Mouse (Mus musculus) CH12.LX (cell line): Measurements from ENCODE around the gene 1700016H13Rik. TPM values are rescaled to one million over a fixed set of nuclear protein-coding genes. Genes with fewer than 3 reads are reported as not detected.

Source experiments
- DNase-seq: peaks from one replicate; pipeline ENCODE4 v3.0.0-alpha.2; 2013; ENCODE audit errors: extremely low read depth
- H3K27ac ChIP-seq: 2 replicates; pipeline ENCODE4 v1.5.1; 2012; ENCODE audit warnings: low read depth, mild to moderate bottlenecking, control low read depth, moderate library complexity; ENCODE audit not compliant: insufficient read depth
- H3K27me3 ChIP-seq: replicated peaks from 2 replicates; pipeline ENCODE3; 2012; ENCODE audit warnings: inconsistent platforms
- H3K36me3 ChIP-seq, 2 experiments: replicated peaks in 1 of 2; 2 replicates each; pipeline versions ENCODE3 to v1.6.1; 2012; ENCODE audit warnings: inconsistent platforms in 1 of 2, low read length in 1 of 2, mild to moderate bottlenecking in 1 of 2, mixed read lengths in 1 of 2, moderate library complexity in 1 of 2; ENCODE audit not compliant: control insufficient read depth in 1 of 2, insufficient read depth in 1 of 2
- H3K4me1 ChIP-seq, 2 experiments: 2 replicates each; pipeline ENCODE4 v1.6.1; 2012; ENCODE audit warnings: inconsistent platforms in 1 of 2, moderate library complexity in 1 of 2; ENCODE audit not compliant: insufficient read depth in 2 of 2, control insufficient read depth in 1 of 2
- H3K4me2 ChIP-seq: 2 replicates; pipeline ENCODE4 v1.6.1; 2012; ENCODE audit warnings: low read depth, mild to moderate bottlenecking, control low read depth; ENCODE audit not compliant: poor library complexity, insufficient read depth, severe bottlenecking
- H3K4me3 ChIP-seq, 3 experiments: fragments of 150-350 bp in 1 of 3; sonication (generic) in 1 of 3; replicated peaks in 1 of 3; 2 replicates each; pipeline versions ENCODE3 to v1.5.1; 2011 to 2012; ENCODE audit warnings: low read depth in 2 of 3, low read length in 2 of 3, mild to moderate bottlenecking in 2 of 3, moderate library complexity in 2 of 3, control low read depth in 1 of 3, improper control_type of control experiment in 1 of 3, inconsistent platforms in 1 of 3, mixed read lengths in 1 of 3; ENCODE audit not compliant: poor library complexity in 1 of 3
- H3K79me2 ChIP-seq: replicated peaks from 2 replicates; pipeline ENCODE4 v1.6.1; 2012; ENCODE audit warnings: mild to moderate bottlenecking, moderate library complexity; ENCODE audit not compliant: control insufficient read depth, poor library complexity, insufficient read depth, severe bottlenecking; ENCODE audit errors: extremely low read depth
- H3K9ac ChIP-seq: 2 replicates; pipeline ENCODE4 v1.6.1; 2012; ENCODE audit warnings: low read depth, mild to moderate bottlenecking, control low read depth, moderate library complexity; ENCODE audit not compliant: insufficient read depth
- H3K9me3 ChIP-seq: replicated peaks from 2 replicates; pipeline ENCODE3; 2012; ENCODE audit warnings: low read length, inconsistent platforms, mixed read lengths
- BHLHE40 ChIP-seq: IDR thresholded peaks from 2 replicates; pipeline ENCODE4 v1.6.1; 2011; ENCODE audit warnings: mild to moderate bottlenecking, low read depth, low read length, improper control_type of control experiment
- CHD1 ChIP-seq: IDR thresholded peaks from 2 replicates; pipeline ENCODE4 v1.6.1; 2012; ENCODE audit warnings: low read depth, low read length, improper control_type of control experiment, inconsistent platforms
- CHD2 ChIP-seq: IDR thresholded peaks from 2 replicates; pipeline ENCODE4 v1.6.1; 2011; ENCODE audit warnings: low read length, improper control_type of control experiment
- CTCF ChIP-seq, 2 experiments: IDR thresholded peaks in 1 of 2; conservative IDR thresholded peaks in 1 of 2; 2 replicates each; pipeline ENCODE4 v1.5.1; 2011 to 2012; ENCODE audit warnings: low read depth in 2 of 2, low read length in 2 of 2, improper control_type of control experiment in 1 of 2, inconsistent platforms in 1 of 2, mild to moderate bottlenecking in 1 of 2, moderate library complexity in 1 of 2
- ELF1 ChIP-seq: IDR thresholded peaks from 2 replicates; pipeline ENCODE4 v1.6.1; 2014; ENCODE audit warnings: low read depth, mild to moderate bottlenecking, inconsistent platforms, low read length, improper control_type of control experiment
- EP300 ChIP-seq: IDR thresholded peaks from 2 replicates; pipeline ENCODE4 v1.6.1; 2011; ENCODE audit warnings: low read length, improper control_type of control experiment
- GABPA ChIP-seq: IDR thresholded peaks from 2 replicates; pipeline ENCODE4 v1.6.1; 2012; ENCODE audit warnings: low read depth, low read length, improper control_type of control experiment, inconsistent platforms; ENCODE audit not compliant: insufficient replicate concordance
- HCFC1 ChIP-seq: IDR thresholded peaks from 2 replicates; pipeline ENCODE4 v1.6.1; 2012; ENCODE audit warnings: low read depth, mild to moderate bottlenecking, inconsistent platforms, low read length, improper control_type of control experiment
- IRF4 ChIP-seq: IDR thresholded peaks from 2 replicates; pipeline ENCODE4 v1.6.1; 2014; ENCODE audit warnings: low read depth, mild to moderate bottlenecking, inconsistent platforms, low read length, improper control_type of control experiment
- MAFK ChIP-seq: IDR thresholded peaks from 2 replicates; pipeline ENCODE4 v1.6.1; 2011; ENCODE audit warnings: low read length, improper control_type of control experiment; ENCODE audit not compliant: insufficient replicate concordance
- MAX ChIP-seq: IDR thresholded peaks from 2 replicates; pipeline ENCODE4 v1.6.1; 2011; ENCODE audit warnings: low read length, improper control_type of control experiment
- MXI1 ChIP-seq: IDR thresholded peaks from 2 replicates; pipeline ENCODE4 v1.6.1; 2011; ENCODE audit warnings: mild to moderate bottlenecking, low read depth, low read length, improper control_type of control experiment
- MYC ChIP-seq: IDR thresholded peaks from 2 replicates; pipeline ENCODE4 v1.6.1; 2011; ENCODE audit warnings: low read depth, mild to moderate bottlenecking, improper control_type of control experiment, low read length
- POLR2A ChIP-seq: IDR thresholded peaks from 2 replicates; pipeline ENCODE4 v1.6.1; 2011; ENCODE audit warnings: low read depth, mild to moderate bottlenecking, improper control_type of control experiment, low read length
- RAD21 ChIP-seq: IDR thresholded peaks from 2 replicates; pipeline ENCODE4 v1.6.1; 2011; ENCODE audit warnings: low read depth, mild to moderate bottlenecking, low read length, improper control_type of control experiment, moderate library complexity
- SMC3 ChIP-seq: IDR thresholded peaks from 2 replicates; pipeline ENCODE4 v1.6.1; 2011; ENCODE audit warnings: low read depth, low read length, improper control_type of control experiment
- TBP ChIP-seq: conservative IDR thresholded peaks from 2 replicates; pipeline ENCODE4 v1.6.1; 2011; ENCODE audit warnings: low read depth, low read length, improper control_type of control experiment
- USF1 ChIP-seq: IDR thresholded peaks from 2 replicates; pipeline ENCODE4 v1.6.1; 2014; ENCODE audit warnings: low read depth, mild to moderate bottlenecking, inconsistent platforms, low read length, improper control_type of control experiment
- USF2 ChIP-seq: conservative IDR thresholded peaks from 2 replicates; pipeline ENCODE4 v1.6.1; 2011; ENCODE audit warnings: low read depth, low read length, improper control_type of control experiment
- ZC3H11A ChIP-seq: IDR thresholded peaks from 2 replicates; pipeline ENCODE4 v1.6.1; 2012; ENCODE audit warnings: low read depth, mild to moderate bottlenecking, inconsistent platforms, low read length, improper control_type of control experiment
- ZMIZ1 ChIP-seq: IDR thresholded peaks from 2 replicates; pipeline ENCODE4 v1.6.1; 2012; ENCODE audit warnings: low read depth, mild to moderate bottlenecking, inconsistent platforms, low read length, improper control_type of control experiment
- ZNF384 ChIP-seq: IDR thresholded peaks from 2 replicates; pipeline ENCODE4 v1.6.1; 2012; ENCODE audit warnings: low read depth, low read length, improper control_type of control experiment, inconsistent platforms
- dilution Hi-C: fragments of 300-500 bp; cut with MboI; formaldehyde crosslinking; loops from 2 replicates; pipeline ENCODE4 v1.14.3; 2020; ENCODE audit warnings: low sequenced_read_pairs; ENCODE audit not compliant: extremely low pct_unique_long_range_greater_than_20kb, extremely low pct_ligation_motif_present
- in situ Hi-C: fragments of 300-500 bp; cut with MboI; formaldehyde crosslinking; loops from 3 replicates; pipeline ENCODE4 v1.14.3; 2019; ENCODE audit warnings: low sequenced_read_pairs, low pct_ligation_motif_present, low pct_unique_long_range_greater_than_20kb, mixed read lengths
- polyA plus RNA-seq: library from polyadenylated mRNA; unstranded; fragments of >175 nt; gene quantifications from 2 replicates; pipeline ENCODE4 v1.2.1, GENCODE M21; 2012; ENCODE audit warnings: low read depth; ENCODE audit not compliant: insufficient read length
- total RNA-seq, 2 experiments: library from RNA; depleted of rRNA; stranded (reverse); fragments of 300-350 nt in 1 of 2; fragments of >200 nt in 1 of 2; gene quantifications; 2 replicates each; pipeline ENCODE4 v1.2.3; 2012 to 2014

The 1700016H13Rik gene
- total and polyA plus RNA-seq, 3 experiments = not detected

GRCm38 (mm10) chr5:103680381-103680780, 24.6 kb upstream of the 1700016H13Rik start:
- no peak overlapping the region for H3K4me2 ChIP-seq
- peaks cover 7 to 17% of the 10 kb centered on the region in 2 experiments; a peak in 3 of 4 replicates for H3K4me1 ChIP-seq
- in situ Hi-C loops (loop anchor here (5.0 to 10.0 kb wide), 2 partner anchors 47 to 244 kb away; no protein-coding TSS in a partner anchor), dilution Hi-C loops (no loop called here)
- no peaks in the 10 kb centered on the region for H3K36me3 ChIP-seq
- H3K9me3 ChIP-seq = no peaks in the 10 kb centered on the region
- no peaks in the 10 kb centered on the region for H3K79me2 ChIP-seq
- H3K9ac ChIP-seq = no peak overlapping the region
- no peak overlapping the region for H3K4me3 ChIP-seq
- H3K27ac ChIP-seq = no peak overlapping the region
- no peak for TF ChIP-seq POLR2A
- no peak for TF ChIP-seq USF2
- TF ChIP-seq EP300 = no peak
- TF ChIP-seq RAD21 = peak; percentile 99
- TF ChIP-seq ZC3H11A = peak; percentile 51
- TF ChIP-seq SMC3 = peak; percentile 94
- no peak for TF ChIP-seq ZMIZ1
- TF ChIP-seq MYC = peak; percentile 61; the same call in 1 of the 2 replicates
- TF ChIP-seq HCFC1 = no peak
- peak; percentile 93 to 97 for TF ChIP-seq CTCF (conservative IDR thresholded peaks at IDR 0.05 in 1 of 2, IDR thresholded peaks at IDR 0.05 in 1 of 2; ENCODE audit: low read depth in 2 of 2, low read length in 2 of 2)
- no peak for TF ChIP-seq USF1
- no peak for TF ChIP-seq CHD1
- peak; percentile 25; the same call in 1 of the 2 replicates for TF ChIP-seq IRF4
- TF ChIP-seq TBP = no peak
- peak; percentile 58 for TF ChIP-seq ELF1
- DNase-seq = peak; percentile 87
- H3K27me3 ChIP-seq = no peaks in the 10 kb centered on the region

- H3K79me2 ChIP-seq = no peaks in the 10 kb centered on the region
- H3K27ac ChIP-seq = no peak overlapping the region
- no peaks in the 10 kb centered on the region for H3K27me3 ChIP-seq
- peaks cover 7 to 17% of the 10 kb centered on the region in 2 experiments; a peak in 3 of 4 replicates for H3K4me1 ChIP-seq
- no peaks in the 10 kb centered on the region for H3K36me3 ChIP-seq
- no peak overlapping the region for H3K9ac ChIP-seq
- no peak for DNase-seq
- peak overlapping the region in 1 of 3 experiments; percentile 11 for H3K4me3 ChIP-seq
- H3K4me2 ChIP-seq = no peak overlapping the region
- dilution Hi-C loops = no loop called here
- no peaks in the 10 kb centered on the region for H3K9me3 ChIP-seq
- in situ Hi-C loops = loop anchor here (5.0 kb wide), 1 partner anchor 133 kb away; no protein-coding TSS in a partner anchor
- TF ChIP-seq MAX (no peak), MAFK (no peak), POLR2A (no peak), BHLHE40 (no peak), GABPA (no peak), MXI1 (no peak), CHD2 (no peak), ZNF384 (no peak), CTCF (conservative IDR thresholded peaks at IDR 0.05 in 1 of 2, IDR thresholded peaks at IDR 0.05 in 1 of 2; ENCODE audit: low read depth in 2 of 2, low read length in 2 of 2) (no peak), HCFC1 (no peak), ZC3H11A (no peak), ZMIZ1 (no peak)
These were observed 23.2 kb upstream of the 1700016H13Rik start for GRCm38 (mm10) chr5:103678974-103679373.
